8 mouse cellular contexts compared by ENCODE assay signal in genomic region chr5:31613852-31614286, GRCm38 (mm10). TPM values are rescaled to one million over a fixed set of nuclear protein-coding genes. Genes with fewer than 3 reads are reported as not detected.
DNase-seq lines count a peak whose midpoint lies in the region; ATAC-seq lines count a peak whose summit lies in the region.

No protein-coding gene starts in this region.

- no peaks in the 10 kb centered on the region for H3K27me3 ChIP-seq in forebrain, embryonic 10.5 days (ENCODE audit: poor library complexity, severe bottlenecking)
- no peaks in the 10 kb centered on the region for H3K27me3 ChIP-seq in heart, embryonic 15.5 days
- no peaks in the 10 kb centered on the region for H3K27me3 ChIP-seq in liver, embryonic 13.5 days
- H3K27me3 ChIP-seq in stomach, embryonic 14.5 days (ENCODE audit: control insufficient read depth, insufficient read depth, low read length) = no peaks in the 10 kb centered on the region

- H3K9ac ChIP-seq in heart, embryonic 15.5 days = peak overlapping the region; percentile 68
- peak overlapping the region; percentile 83 for H3K9ac ChIP-seq in liver, embryonic 13.5 days
- H3K9ac ChIP-seq in stomach, embryonic 14.5 days (replicated peaks; ENCODE audit: low read depth, low read length) = peak overlapping the region; percentile 80

- peak overlapping the region; percentile 80 for H3K4me3 ChIP-seq in forebrain, embryonic 10.5 days
- H3K4me3 ChIP-seq in heart, embryonic 15.5 days = peak overlapping the region; percentile 70
- peak overlapping the region; percentile 87 for H3K4me3 ChIP-seq in liver, embryonic 13.5 days (replicated peaks)
- H3K4me3 ChIP-seq in stomach, embryonic 14.5 days (ENCODE audit: low read depth, low read length) = peak overlapping the region; percentile 74

- no peaks in the 10 kb centered on the region for H3K9me3 ChIP-seq in forebrain, embryonic 10.5 days
- H3K9me3 ChIP-seq in heart, embryonic 15.5 days (replicated peaks) = no peaks in the 10 kb centered on the region
- no peaks in the 10 kb centered on the region for H3K9me3 ChIP-seq in liver, embryonic 13.5 days (replicated peaks)
- no peaks in the 10 kb centered on the region for H3K9me3 ChIP-seq in stomach, embryonic 14.5 days (ENCODE audit: control insufficient read depth, low read depth, low read length)

- H3K36me3 ChIP-seq in forebrain, embryonic 10.5 days (replicated peaks) = peaks cover 35% of the 10 kb centered on the region
- H3K36me3 ChIP-seq in heart, embryonic 15.5 days = peaks cover 24% of the 10 kb centered on the region
- H3K36me3 ChIP-seq in liver, embryonic 13.5 days = peaks cover 26% of the 10 kb centered on the region
- H3K36me3 ChIP-seq in stomach, embryonic 14.5 days (ENCODE audit: control insufficient read depth, insufficient read depth, low read length) = peaks cover 23% of the 10 kb centered on the region

- peaks cover 12% of the 10 kb centered on the region for H3K4me1 ChIP-seq in forebrain, embryonic 10.5 days
- peaks cover 12% of the 10 kb centered on the region for H3K4me1 ChIP-seq in heart, embryonic 15.5 days (replicated peaks)
- H3K4me1 ChIP-seq in liver, embryonic 13.5 days (replicated peaks) = peaks cover 19% of the 10 kb centered on the region
- peaks cover 11% of the 10 kb centered on the region; the same call in 1 of the 2 replicates for H3K4me1 ChIP-seq in stomach, embryonic 14.5 days (ENCODE audit: control insufficient read depth, insufficient read depth, low read length)

- WGBS in forebrain, embryonic 10.5 days = under 1% methylated on average over 34 of the region's 37 CpGs
- under 1% methylated on average over 37 of the region's 37 CpGs for WGBS in heart, embryonic 15.5 days
- under 1% methylated on average over 37 of the region's 37 CpGs for WGBS in liver, embryonic 13.5 days (ENCODE audit: insufficient replicate concordance)
- under 1% methylated on average over 37 of the region's 37 CpGs for WGBS in stomach, embryonic 14.5 days

- DNase-seq in CD8-positive naive resting alpha-beta T cell, adult 2 months (ENCODE audit: low read depth in 2 of 2, low spot score in 2 of 2) = peak; percentile 48 to 56
- peak; percentile 65 for DNase-seq in c-Kit-positive CD71-negative TER-119-negative erythroid progenitor cells, embryonic 14.5 days (ENCODE audit: low read depth)
- peak; percentile 90 for DNase-seq in forebrain, embryonic 10.5 days (ENCODE audit: extremely low spot score, low spot score)
- peak; percentile 92 to 95 for DNase-seq in kidney, postnatal 25 days
- DNase-seq in liver, embryonic 13.5 days = peak; percentile 65
- DNase-seq in natural killer cell, adult 2 months (ENCODE audit: low spot score in 2 of 2) = peak; percentile 80 to 83

- peak overlapping the region; percentile 64 for H3K4me2 ChIP-seq in heart, embryonic 15.5 days
- peak overlapping the region; percentile 66 for H3K4me2 ChIP-seq in liver, embryonic 13.5 days
- peak overlapping the region; percentile 52 for H3K4me2 ChIP-seq in stomach, embryonic 14.5 days (replicated peaks; ENCODE audit: low read depth, low read length)

- peak overlapping the region; percentile 94 for H3K27ac ChIP-seq in forebrain, embryonic 10.5 days
- H3K27ac ChIP-seq in heart, embryonic 15.5 days = peak overlapping the region; percentile 90
- H3K27ac ChIP-seq in liver, embryonic 13.5 days = peak overlapping the region; percentile 90
- peak overlapping the region; percentile 92 for H3K27ac ChIP-seq in stomach, embryonic 14.5 days (ENCODE audit: low read length)

- ATAC-seq in heart, embryonic 15.5 days (replicated peaks; ENCODE audit: insufficient number of reproducible peaks, insufficient read depth, low FRiP score, low read depth) = peak; percentile 87
- peak; percentile 93 for ATAC-seq in liver, embryonic 13.5 days (ENCODE audit: low read depth)
- ATAC-seq in stomach, embryonic 14.5 days (ENCODE audit: insufficient number of reproducible peaks, insufficient read depth, low FRiP score, low read depth) = peak; percentile 86

RNA-seq across cellular contexts. Expression of gene Mrpl33, which starts 17.1 kb away (rescaled TPM):
- 238 and 242 TPM in 2 replicates for polyA plus RNA-seq in forebrain, embryonic 10.5 days (2016; fragmentation: Nextera tagmentation; extraction: Ambion mirVana)
- polyA plus RNA-seq in heart, embryonic 15.5 days (2015; fragmentation: Nextera tagmentation; extraction: Ambion mirVana) = 344 and 459 TPM in 2 replicates
- polyA plus RNA-seq in liver, embryonic 13.5 days (2015; fragmentation: Nextera tagmentation; extraction: Ambion mirVana) = 240 and 241 TPM in 2 replicates
- 301 and 326 TPM in 2 replicates for polyA plus RNA-seq in stomach, embryonic 14.5 days (2014; fragmentation: Nextera tagmentation; extraction: Ambion mirVana)

Comparison
In these comparisons a context has a peak if more than half of its experiments do, and no peak if none do; other contexts are left out.
1. Peak in every context shown above with its lines: DNase-seq, ATAC-seq, H3K4me3 ChIP-seq and H3K27ac ChIP-seq.